Mouse (Mus musculus) stomach, postnatal 0 days (tissue): Measurements from ENCODE around the gene Rcc1.

Experiments
- CTCF ChIP-seq: IDR thresholded peaks from 2 replicates; pipeline ENCODE4 v1.5.1; 2016; ENCODE audit warnings: antibody characterized with exemption, low read depth, mild to moderate bottlenecking, moderate library complexity
- EP300 ChIP-seq: optimal IDR thresholded peaks from 2 replicates; pipeline ENCODE3; 2016; ENCODE audit warnings: antibody characterized with exemption

DNA sequence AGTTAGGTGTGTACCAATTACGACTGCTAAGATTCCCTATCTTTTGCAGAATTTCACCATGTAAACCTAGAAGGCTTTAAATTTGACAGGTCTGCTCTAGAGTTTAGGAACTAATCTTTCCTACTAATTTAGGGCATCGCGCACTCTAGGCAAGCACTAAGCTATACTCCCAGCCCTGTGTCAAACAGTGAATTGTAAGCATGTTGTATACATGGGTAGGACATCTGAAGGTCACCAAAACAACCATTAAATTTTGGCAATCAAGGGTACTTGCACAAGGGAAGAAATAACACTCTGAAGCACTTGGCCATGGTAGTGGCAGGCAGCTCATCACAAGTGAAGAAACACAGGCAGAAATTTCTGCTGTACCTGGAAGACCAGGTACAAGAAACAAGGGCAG, 2.6 kb downstream of the Rcc1 start:
- no peak for TF ChIP-seq EP300
- no peak for TF ChIP-seq CTCF
